ENCODE assay signal across 9 mouse cellular contexts in the genomic region with DNA sequence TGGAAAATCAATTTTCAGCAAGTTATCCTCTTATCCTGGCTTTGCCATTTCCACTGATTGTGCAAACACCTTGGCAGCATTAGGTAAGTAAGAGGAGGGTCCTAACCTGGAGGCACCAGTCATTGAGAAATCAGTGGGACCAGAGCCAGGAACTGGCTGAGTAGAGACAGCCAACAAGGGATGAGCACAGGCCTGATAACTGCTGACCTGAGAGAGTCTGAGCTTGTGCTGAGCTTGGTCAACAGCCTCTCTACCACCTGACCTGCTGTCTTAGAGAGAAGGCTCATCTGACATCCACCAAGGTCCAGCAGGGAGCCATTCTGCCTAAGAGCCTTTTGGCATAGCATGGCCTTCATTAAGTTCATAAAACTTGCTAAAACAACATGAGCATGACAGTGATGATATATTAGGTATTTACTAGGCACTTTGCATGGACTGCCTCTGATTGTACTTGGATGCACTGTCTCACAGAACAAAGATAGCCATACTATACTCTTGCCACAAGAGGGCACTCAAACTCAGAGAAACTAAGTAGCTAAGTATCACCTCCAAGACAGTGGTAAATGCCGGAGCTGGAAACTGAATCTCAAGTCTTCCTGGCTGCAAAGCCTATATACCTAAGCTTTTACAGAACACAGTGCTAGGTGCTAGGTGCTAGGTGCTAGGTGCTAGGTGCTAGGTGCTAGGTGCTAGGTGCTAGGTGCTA. TPM values are rescaled to one million over a fixed set of nuclear protein-coding genes. Genes with fewer than 3 reads are reported as not detected.
DNase-seq lines count a peak whose midpoint lies in the region; ATAC-seq lines count a peak whose summit lies in the region.
"Had no signal": no experiment of that assay in that cellular context is flagged by ENCODE, and none has a peak within 500 bp of the region (broad histone marks: within the 10 kb centered on the region; RNA-seq: fewer than 3 reads in every experiment).

No protein-coding gene starts in this region.

- H3K27ac ChIP-seq in hindbrain, embryonic 16.5 days (ENCODE audit: low read depth, low read length) = no peak overlapping the region
- H3K27ac ChIP-seq in limb, embryonic 12.5 days = no peak overlapping the region

- no peak overlapping the region for H3K9ac ChIP-seq in hindbrain, embryonic 16.5 days (ENCODE audit: low read depth, low read length)
- H3K9ac ChIP-seq in limb, embryonic 12.5 days (replicated peaks) = no peak overlapping the region

- no peaks in the 10 kb centered on the region for H3K36me3 ChIP-seq in hindbrain, embryonic 16.5 days (ENCODE audit: control insufficient read depth, insufficient read depth, low read length)
- H3K36me3 ChIP-seq in limb, embryonic 12.5 days = no peaks in the 10 kb centered on the region

- peak; percentile 90 for ATAC-seq in hindbrain, embryonic 16.5 days
- peak; percentile 74 for ATAC-seq in limb, embryonic 12.5 days (ENCODE audit: insufficient number of reproducible peaks, insufficient read depth, low FRiP score, low TSS enrichment, low read depth)

- no peaks in the 10 kb centered on the region for H3K27me3 ChIP-seq in hindbrain, embryonic 16.5 days (replicated peaks; ENCODE audit: control insufficient read depth, insufficient read depth, low read length)
- peaks cover 7% of the 10 kb centered on the region for H3K27me3 ChIP-seq in limb, embryonic 12.5 days

- H3K4me1 ChIP-seq in hindbrain, embryonic 16.5 days (ENCODE audit: control insufficient read depth, insufficient read depth, low read depth, low read length) = no peaks in the 10 kb centered on the region
- peaks cover 13% of the 10 kb centered on the region for H3K4me1 ChIP-seq in limb, embryonic 12.5 days (replicated peaks)

- no peak overlapping the region for H3K4me3 ChIP-seq in hindbrain, embryonic 16.5 days (ENCODE audit: low read length)
- H3K4me3 ChIP-seq in limb, embryonic 12.5 days (replicated peaks) = no peak overlapping the region
- H3K4me3 ChIP-seq: myocyte had no signal

- H3K9me3 ChIP-seq in hindbrain, embryonic 16.5 days (ENCODE audit: control insufficient read depth, low read length) = no peaks in the 10 kb centered on the region
- H3K9me3 ChIP-seq in limb, embryonic 12.5 days = no peaks in the 10 kb centered on the region

- no peak overlapping the region for H3K4me2 ChIP-seq in hindbrain, embryonic 16.5 days (ENCODE audit: low read length)
- H3K4me2 ChIP-seq in limb, embryonic 12.5 days = no peak overlapping the region

- peak; percentile 62 for DNase-seq in heart, adult 8-10 months (ENCODE audit: low spot score)
- no peak for DNase-seq in heart, postnatal 4 days
- peak; percentile 46 for DNase-seq in MN1 (ENCODE audit: low spot score)
- DNase-seq in embryo, embryonic 11.5 days (ENCODE audit: low read depth, low spot score) = peak; percentile 66
- peak; percentile 34 for DNase-seq in neural tube, embryonic 10.5 days (ENCODE audit: extremely low spot score, low spot score)
- DNase-seq in ovary, adult 18-20 months (ENCODE audit: low spot score) = no peak

- WGBS in hindbrain, embryonic 16.5 days = 0% methylated on average over 1 of the region's 1 CpGs
- WGBS in limb, embryonic 12.5 days = 2% methylated on average over 1 of the region's 1 CpGs

RNA-seq across cellular contexts. Expression of a gene that starts 49.5 kb away (rescaled TPM):
- total RNA-seq in heart, adult 8-10 months (2022) = 10 to 100 TPM; 12.3 to 19.3 (median 17.8) TPM
- 10 to 100 TPM; 29.5 to 31.1 TPM for total RNA-seq in heart, postnatal 4 days (2021)
- polyA plus RNA-seq in hindbrain, embryonic 16.5 days (2015; fragmentation: Nextera tagmentation; extraction: Ambion mirVana) = 17.3 and 17.7 TPM in 2 replicates
- polyA plus RNA-seq in limb, embryonic 12.5 days (2016; fragmentation: Nextera tagmentation; extraction: Ambion mirVana) = 19.2 and 19.3 TPM in 2 replicates

Comparison
In these comparisons a context has a peak if more than half of its experiments do, and no peak if none do; other contexts are left out.
1. DNase-seq: peak in heart, adult 8-10 months (single experiment), MN1 (single experiment), embryo, embryonic 11.5 days (single experiment) and neural tube, embryonic 10.5 days (single experiment); none in heart, postnatal 4 days (single experiment) and ovary, adult 18-20 months (single experiment).